Comparison of ENCODE assay signal across 8 mouse cellular contexts in genomic region chr8:71601939-71602665, GRCm38 (mm10). TPM values are rescaled to one million over a fixed set of nuclear protein-coding genes. Genes with fewer than 3 reads are reported as not detected.
DNase-seq lines count a peak whose midpoint lies in the region; ATAC-seq and TF ChIP-seq lines count a peak whose summit lies in the region.

No protein-coding gene starts in this region.

- no peaks in the 10 kb centered on the region for H3K36me3 ChIP-seq in lung, embryonic 15.5 days
- H3K36me3 ChIP-seq in embryonic facial prominence, embryonic 12.5 days, result 0 out of 2 replicates have a peak, but pooled peaks cover 5% of the 10 kb centered on the region
- no peaks in the 10 kb centered on the region for H3K36me3 ChIP-seq in intestine, postnatal 0 days (ENCODE audit: control insufficient read depth, insufficient read depth)
- H3K36me3 ChIP-seq in neural tube, embryonic 13.5 days, result peaks cover 15% of the 10 kb centered on the region

- H3K27ac ChIP-seq in lung, embryonic 15.5 days, result no peak overlapping the region
- H3K27ac ChIP-seq in embryonic facial prominence, embryonic 12.5 days, result 0 out of 2 replicates have a peak overlapping the region, but pooled peaks have one; percentile 41
- no peak overlapping the region for H3K27ac ChIP-seq in intestine, postnatal 0 days (ENCODE audit: low read depth, low read length)
- 0 out of 2 replicates have a peak overlapping the region, but pooled peaks have one; percentile 46 for H3K27ac ChIP-seq in neural tube, embryonic 13.5 days (replicated peaks)

- H3K4me1 ChIP-seq in lung, embryonic 15.5 days, result peaks cover 16% of the 10 kb centered on the region
- H3K4me1 ChIP-seq in embryonic facial prominence, embryonic 12.5 days, result peaks cover 19% of the 10 kb centered on the region
- H3K4me1 ChIP-seq in intestine, postnatal 0 days (replicated peaks; ENCODE audit: control insufficient read depth, insufficient read depth, low read length), result 0 out of 2 replicates have a peak, but pooled peaks cover 6% of the 10 kb centered on the region
- H3K4me1 ChIP-seq in neural tube, embryonic 13.5 days (replicated peaks), result peaks cover 16% of the 10 kb centered on the region

- peak overlapping the region; percentile 37 for H3K4me3 ChIP-seq in lung, embryonic 15.5 days
- H3K4me3 ChIP-seq in embryonic facial prominence, embryonic 12.5 days, result peak overlapping the region; percentile 41
- H3K4me3 ChIP-seq in intestine, postnatal 0 days (ENCODE audit: low read depth, low read length), result peak overlapping the region; percentile 29
- H3K4me3 ChIP-seq in neural tube, embryonic 13.5 days, result peak overlapping the region; percentile 38

- H3K9ac ChIP-seq in lung, embryonic 15.5 days, result no peak overlapping the region
- peak overlapping the region; percentile 51 for H3K9ac ChIP-seq in embryonic facial prominence, embryonic 12.5 days
- H3K9ac ChIP-seq in intestine, postnatal 0 days (ENCODE audit: low read depth, low read length), result no peak overlapping the region
- peak overlapping the region; percentile 67 for H3K9ac ChIP-seq in neural tube, embryonic 13.5 days

- peak overlapping the region; percentile 79 for H3K4me2 ChIP-seq in lung, embryonic 15.5 days
- peak overlapping the region; percentile 73 for H3K4me2 ChIP-seq in embryonic facial prominence, embryonic 12.5 days (replicated peaks)
- H3K4me2 ChIP-seq in intestine, postnatal 0 days (replicated peaks; ENCODE audit: low read depth), result peak overlapping the region; percentile 64
- H3K4me2 ChIP-seq in neural tube, embryonic 13.5 days, result peak overlapping the region; percentile 57

- TF ChIP-seq CTCF in intestine, postnatal 0 days (IDR thresholded peaks at IDR 0.05; ENCODE audit: low read depth), result no peak

- no peaks in the 10 kb centered on the region for H3K9me3 ChIP-seq in lung, embryonic 15.5 days
- no peaks in the 10 kb centered on the region for H3K9me3 ChIP-seq in embryonic facial prominence, embryonic 12.5 days
- no peaks in the 10 kb centered on the region for H3K9me3 ChIP-seq in intestine, postnatal 0 days (ENCODE audit: control insufficient read depth)
- H3K9me3 ChIP-seq in neural tube, embryonic 13.5 days, result no peaks in the 10 kb centered on the region

- 3% methylated on average over 64 of the region's 65 CpGs for WGBS in lung, embryonic 15.5 days
- WGBS in embryonic facial prominence, embryonic 12.5 days, result 4% methylated on average over 65 of the region's 65 CpGs
- 5% methylated on average over 62 of the region's 65 CpGs for WGBS in intestine, postnatal 0 days
- 3% methylated on average over 63 of the region's 65 CpGs for WGBS in neural tube, embryonic 13.5 days

- no peak for DNase-seq in lung, postnatal 14 days
- no peak for DNase-seq in urinary bladder, postnatal 14 days (ENCODE audit: low spot score)
- DNase-seq in urinary bladder, postnatal 36 days (ENCODE audit: low spot score in 2 of 2), result no peak
- DNase-seq in urinary bladder, postnatal 10 days (ENCODE audit: low spot score), result no peak

- peaks cover 17% of the 10 kb centered on the region for H3K27me3 ChIP-seq in lung, embryonic 15.5 days
- H3K27me3 ChIP-seq in embryonic facial prominence, embryonic 12.5 days, result peaks cover 30% of the 10 kb centered on the region
- peaks cover 13% of the 10 kb centered on the region; the same call in 1 of the 2 replicates for H3K27me3 ChIP-seq in intestine, postnatal 0 days (replicated peaks; ENCODE audit: control insufficient read depth, insufficient read depth, low read length)
- H3K27me3 ChIP-seq in neural tube, embryonic 13.5 days, result peaks cover 51% of the 10 kb centered on the region

- ATAC-seq in lung, embryonic 15.5 days (ENCODE audit: borderline replicate concordance, extremely low read depth, low FRiP score, low TSS enrichment), result peak; percentile 6; the same call in 1 of the 2 replicates
- 0 out of 2 replicates have a peak, but pooled peaks have one; percentile 8 for ATAC-seq in embryonic facial prominence, embryonic 12.5 days (ENCODE audit: insufficient number of reproducible peaks, insufficient read depth, low FRiP score, low TSS enrichment)
- peak; percentile 25; the same call in 1 of the 2 replicates for ATAC-seq in intestine, postnatal 0 days
- ATAC-seq in neural tube, embryonic 13.5 days (ENCODE audit: low read depth), result peak; percentile 55

RNA-seq across cellular contexts. Expression of gene Fam129c, which starts 4.7 kb away (rescaled TPM):
- polyA plus RNA-seq in lung, embryonic 15.5 days (2015; fragmentation: Nextera tagmentation; extraction: Ambion mirVana), result 3.1 and 3.4 TPM in 2 replicates
- polyA plus RNA-seq in embryonic facial prominence, embryonic 12.5 days (2016; fragmentation: Nextera tagmentation; extraction: Ambion mirVana), result 4.5 and 6.2 TPM in 2 replicates
- polyA plus RNA-seq in intestine, postnatal 0 days (2015; fragmentation: Nextera tagmentation; extraction: Ambion mirVana), result 0.47 and 0.77 TPM in 2 replicates
- polyA plus RNA-seq in neural tube, embryonic 13.5 days (2015; fragmentation: Nextera tagmentation; extraction: Ambion mirVana), result 7.8 and 8.5 TPM in 2 replicates

RNA-seq across cellular contexts. Expression of gene Colgalt1, which starts 8.7 kb away (rescaled TPM):
- 77.9 and 79.3 TPM in 2 replicates for polyA plus RNA-seq in lung, embryonic 15.5 days (2015; fragmentation: Nextera tagmentation; extraction: Ambion mirVana)
- polyA plus RNA-seq in embryonic facial prominence, embryonic 12.5 days (2016; fragmentation: Nextera tagmentation; extraction: Ambion mirVana), result 72.7 and 72.8 TPM in 2 replicates
- polyA plus RNA-seq in intestine, postnatal 0 days (2015; fragmentation: Nextera tagmentation; extraction: Ambion mirVana), result 43.3 and 44.5 TPM in 2 replicates
- polyA plus RNA-seq in neural tube, embryonic 13.5 days (2015; fragmentation: Nextera tagmentation; extraction: Ambion mirVana), result 66.8 and 67.2 TPM in 2 replicates

RNA-seq across cellular contexts. Expression of gene Pgls, which starts 10.1 kb away (rescaled TPM):
- 228 and 230 TPM in 2 replicates for polyA plus RNA-seq in lung, embryonic 15.5 days (2015; fragmentation: Nextera tagmentation; extraction: Ambion mirVana)
- 230 and 236 TPM in 2 replicates for polyA plus RNA-seq in embryonic facial prominence, embryonic 12.5 days (2016; fragmentation: Nextera tagmentation; extraction: Ambion mirVana)
- polyA plus RNA-seq in intestine, postnatal 0 days (2015; fragmentation: Nextera tagmentation; extraction: Ambion mirVana), result 152 and 154 TPM in 2 replicates
- polyA plus RNA-seq in neural tube, embryonic 13.5 days (2015; fragmentation: Nextera tagmentation; extraction: Ambion mirVana), result 191 and 213 TPM in 2 replicates

RNA-seq across cellular contexts. Expression of gene Slc27a1, which starts 33.4 kb away (rescaled TPM):
- 34.3 and 36.7 TPM in 2 replicates for polyA plus RNA-seq in lung, embryonic 15.5 days (2015; fragmentation: Nextera tagmentation; extraction: Ambion mirVana)
- 48.4 and 48.6 TPM in 2 replicates for polyA plus RNA-seq in embryonic facial prominence, embryonic 12.5 days (2016; fragmentation: Nextera tagmentation; extraction: Ambion mirVana)
- 14.5 and 14.9 TPM in 2 replicates for polyA plus RNA-seq in intestine, postnatal 0 days (2015; fragmentation: Nextera tagmentation; extraction: Ambion mirVana)
- polyA plus RNA-seq in neural tube, embryonic 13.5 days (2015; fragmentation: Nextera tagmentation; extraction: Ambion mirVana), result 81.7 and 82.0 TPM in 2 replicates

RNA-seq across cellular contexts. Expression of gene Nxnl1, which starts 35.7 kb away (rescaled TPM):
- not detected in 2 replicates for polyA plus RNA-seq in lung, embryonic 15.5 days (2015; fragmentation: Nextera tagmentation; extraction: Ambion mirVana)
- not detected in 2 replicates for polyA plus RNA-seq in embryonic facial prominence, embryonic 12.5 days (2016; fragmentation: Nextera tagmentation; extraction: Ambion mirVana)
- not detected in 2 replicates for polyA plus RNA-seq in intestine, postnatal 0 days (2015; fragmentation: Nextera tagmentation; extraction: Ambion mirVana)
- polyA plus RNA-seq in neural tube, embryonic 13.5 days (2015; fragmentation: Nextera tagmentation; extraction: Ambion mirVana), result not detected in 2 replicates

Comparison
In these comparisons a context has a peak if more than half of its experiments do, and no peak if none do; other contexts are left out.
1. H3K27ac ChIP-seq: peak in embryonic facial prominence, embryonic 12.5 days (single experiment) and neural tube, embryonic 13.5 days (single experiment); none in lung, embryonic 15.5 days (single experiment) and intestine, postnatal 0 days (single experiment).
2. H3K9ac ChIP-seq: peak in embryonic facial prominence, embryonic 12.5 days (single experiment) and neural tube, embryonic 13.5 days (single experiment); none in lung, embryonic 15.5 days (single experiment) and intestine, postnatal 0 days (single experiment).
3. Peak in every context shown above with its lines, with median percentiles within 50 percentile points of each other: ATAC-seq, H3K4me2 ChIP-seq and H3K4me3 ChIP-seq.